Mouse (Mus musculus) midbrain, embryonic 14.5 days (tissue): Measurements from ENCODE around the gene Mov10. TPM values are rescaled to one million over a fixed set of nuclear protein-coding genes. Genes with fewer than 3 reads are reported as not detected.
A peak's percentile ranks its signal among the peaks of the same experiment; 100 is the strongest.

Experiments used
- ATAC-seq: fragments of 200-750 bp; cut with Nextera tagmentation; 2 replicates; pipeline ENCODE4 v1.8.0; 2017; ENCODE audit warnings: moderate number of reproducible peaks, moderate library complexity; ENCODE audit not compliant: low FRiP score, low TSS enrichment
- DNase-seq: peaks from one replicate; pipeline ENCODE4 v3.0.0-alpha.2; 2015
- H3K27ac ChIP-seq: fragments of 300-500 bp; sonication (generic); replicated peaks from 2 replicates; pipeline ENCODE4 v1.5.1; 2014; ENCODE audit warnings: mild to moderate bottlenecking, low read depth, low read length, moderate library complexity
- H3K27me3 ChIP-seq: fragments of 300-500 bp; sonication (generic); 2 replicates; pipeline ENCODE4 v1.6.1; 2014; ENCODE audit warnings: low read length, control low read depth, mixed read lengths; ENCODE audit not compliant: control insufficient read depth, insufficient read depth
- H3K36me3 ChIP-seq: fragments of 300-500 bp; sonication (generic); 2 replicates; pipeline ENCODE4 v1.6.1; 2014; ENCODE audit warnings: low read length, control low read depth; ENCODE audit not compliant: control insufficient read depth, insufficient read depth
- H3K4me1 ChIP-seq: fragments of 300-500 bp; sonication (generic); 2 replicates; pipeline ENCODE4 v1.6.1; 2014; ENCODE audit warnings: mild to moderate bottlenecking, antibody characterized with exemption, low read length, control low read depth; ENCODE audit not compliant: control insufficient read depth, insufficient read depth
- H3K4me2 ChIP-seq: fragments of 300-500 bp; sonication (generic); 2 replicates; pipeline ENCODE4 v1.6.1; 2014; ENCODE audit warnings: mild to moderate bottlenecking, low read length, moderate library complexity
- H3K4me3 ChIP-seq: fragments of 300-500 bp; sonication (generic); replicated peaks from 2 replicates; pipeline ENCODE4 v1.5.1; 2014; ENCODE audit warnings: low read depth, low read length
- H3K9ac ChIP-seq: fragments of 300-500 bp; sonication (generic); replicated peaks from 2 replicates; pipeline ENCODE4 v1.6.1; 2014; ENCODE audit warnings: mild to moderate bottlenecking, low read length, moderate library complexity
- H3K9me3 ChIP-seq: fragments of 300-500 bp; sonication (generic); 2 replicates; pipeline ENCODE4 v1.6.1; 2016; ENCODE audit warnings: low read length, control low read depth, mixed read lengths; ENCODE audit not compliant: control insufficient read depth
- WGBS: fragments of 180-500 bp; shearing (Covaris S2); extraction: QIAGEN DNeasy Blood & Tissue Kit; methylation state at CpG from one replicate; pipeline ENCODE4 v1.1.7; 2014; 5-methylcytosine and 5-hydroxymethylcytosine counted together
- polyA plus RNA-seq: library from polyadenylated mRNA; unstranded; fragments of >200 nt; fragmentation: Nextera tagmentation; extraction: Ambion mirVana; gene quantifications from 2 replicates; pipeline ENCODE4 v1.2.1, GENCODE M21; 2014

The Mov10 gene
- polyA plus RNA-seq, 1 experiment from 2014 or later, result 6.6 TPM

DNA sequence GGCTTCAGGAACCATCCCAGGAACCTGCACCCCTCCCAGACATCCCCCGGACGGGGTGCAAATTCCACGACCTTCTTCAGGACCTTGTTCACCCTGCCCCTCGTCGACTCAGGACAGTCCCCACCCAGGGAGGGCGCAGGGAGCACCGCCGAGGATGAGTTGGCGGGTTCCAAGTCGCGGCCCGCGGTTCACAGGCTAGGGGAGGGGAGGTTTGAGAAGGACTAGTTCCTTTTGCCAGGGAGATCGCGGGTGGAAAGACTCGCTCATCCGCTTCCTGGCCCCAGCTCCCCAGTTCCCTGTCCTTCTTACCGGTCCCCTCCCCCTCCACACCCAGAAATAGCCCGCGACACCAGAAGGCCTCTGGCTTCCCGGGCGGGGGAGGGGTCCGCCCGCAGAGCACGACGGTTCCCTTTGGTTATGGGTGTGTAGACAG is 36.9 kb downstream of the Mov10 start, which contains the start of gene Fam19a3:
Gene Fam19a3 (minus strand): TSS at position 370 of the 433 bp plus-strand sequence.
- Histone ChIP-seq H3K9me3 (no peaks in the 10 kb centered on the region), H3K36me3 (no peaks in the 10 kb centered on the region), H3K4me3 (peak within 1 kb of the TSS; percentile 36), H3K4me2 (peak within 1 kb of the TSS; percentile 77), H3K27ac (no peak within 1 kb of the TSS), H3K4me1 (peaks cover 8% of the 10 kb centered on the region), H3K9ac (peak within 1 kb of the TSS; percentile 39; the same call in 1 of the 2 replicates), H3K27me3 (peaks cover 84% of the 10 kb centered on the region)
- ATAC-seq, result no peak
- peak; percentile 24 for DNase-seq
- WGBS, result under 1% methylated on average over 26 of the region's 26 CpGs

DNA sequence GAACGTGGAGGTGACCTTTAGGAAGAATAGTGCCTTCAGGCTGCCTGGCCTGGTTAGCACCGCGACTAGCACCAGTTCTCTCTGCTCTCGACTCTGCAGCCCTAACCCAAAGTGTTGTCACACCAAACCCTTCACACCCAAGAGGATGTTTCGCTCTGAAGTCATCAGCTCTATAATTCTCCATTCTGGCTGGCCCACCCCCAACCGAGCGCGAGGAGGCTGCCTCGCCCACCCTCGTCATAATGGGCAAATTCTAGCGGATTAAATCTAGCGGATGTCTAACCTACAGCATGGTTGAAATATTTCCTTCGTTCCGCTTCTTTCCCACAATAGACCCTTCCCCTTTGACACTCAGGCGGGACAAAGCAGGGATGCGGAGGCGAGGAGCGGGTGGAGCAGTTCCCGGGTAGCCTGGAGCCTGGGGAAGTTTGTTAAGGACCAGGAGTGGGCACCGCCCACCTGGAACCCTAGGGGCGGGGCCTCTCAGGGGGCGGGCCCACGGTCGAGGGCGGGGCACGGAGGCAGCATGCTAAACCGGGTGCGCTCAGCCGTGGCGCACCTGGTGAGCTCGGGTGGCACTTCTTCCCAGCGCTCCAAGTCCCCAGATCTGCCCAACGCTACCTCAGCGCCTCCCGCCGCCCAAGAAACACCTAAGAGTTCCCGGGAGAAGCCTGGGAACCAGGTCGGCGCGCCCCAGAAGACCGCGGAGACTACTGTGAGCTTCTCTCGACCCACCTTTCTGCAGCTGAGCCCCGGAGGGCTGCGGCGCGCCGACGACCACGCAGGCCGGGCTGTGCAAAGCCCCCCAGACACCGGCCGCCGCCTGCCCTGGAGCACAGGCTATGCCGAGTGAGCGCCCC is 37.6 kb downstream of the Mov10 start, which contains the start of gene Ppm1j:
Gene Ppm1j (plus strand): TSS at position 496 of the 860 bp plus-strand sequence.
- peaks cover 8% of the 10 kb centered on the region for H3K4me1 ChIP-seq
- DNase-seq (peak; percentile 48), ATAC-seq (peak; percentile 46; the same call in 1 of the 2 replicates)
- H3K27me3 ChIP-seq, result peaks cover 89% of the 10 kb centered on the region
- 1% methylated on average over 56 of the region's 56 CpGs for WGBS
- H3K36me3 ChIP-seq, result no peaks in the 10 kb centered on the region
- H3K4me3 ChIP-seq, result peak within 1 kb of the TSS; percentile 36
- H3K4me2 ChIP-seq, result peak within 1 kb of the TSS; percentile 77
- H3K27ac ChIP-seq, result no peak within 1 kb of the TSS
- no peaks in the 10 kb centered on the region for H3K9me3 ChIP-seq
- peak within 1 kb of the TSS; percentile 39; the same call in 1 of the 2 replicates for H3K9ac ChIP-seq

DNA sequence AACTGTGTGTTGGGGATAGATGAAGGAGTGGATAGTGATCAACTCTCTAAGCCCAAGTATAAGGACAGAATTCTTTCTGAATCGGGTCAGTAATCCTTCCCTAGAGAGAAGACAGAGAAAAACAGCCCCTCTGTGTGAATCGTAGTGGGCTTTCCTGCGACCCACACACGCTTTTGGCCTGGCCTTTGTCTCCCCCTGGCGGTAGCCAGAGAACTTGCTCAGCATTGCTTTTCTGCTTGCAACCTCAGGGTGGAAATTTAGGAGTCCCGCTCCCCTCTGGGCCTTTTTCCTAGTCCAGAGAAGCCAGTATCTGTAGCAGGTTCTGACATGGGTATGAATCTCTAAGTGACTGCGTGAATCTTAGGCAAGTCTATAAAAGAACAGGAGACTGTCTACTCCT is 38.4 kb downstream of the Mov10 start:
- Histone ChIP-seq H3K36me3 (no peaks in the 10 kb centered on the region), H3K4me2 (no peak overlapping the region; the same call in 1 of the 2 replicates), H3K9me3 (no peaks in the 10 kb centered on the region), H3K27me3 (peaks cover 89% of the 10 kb centered on the region), H3K9ac (no peak overlapping the region), H3K4me3 (no peak overlapping the region), H3K27ac (no peak overlapping the region), H3K4me1 (peaks cover 8% of the 10 kb centered on the region)
- DNase-seq, result peak; percentile 89
- 1% methylated on average over 7 of the region's 7 CpGs for WGBS
- ATAC-seq, result no peak

DNA sequence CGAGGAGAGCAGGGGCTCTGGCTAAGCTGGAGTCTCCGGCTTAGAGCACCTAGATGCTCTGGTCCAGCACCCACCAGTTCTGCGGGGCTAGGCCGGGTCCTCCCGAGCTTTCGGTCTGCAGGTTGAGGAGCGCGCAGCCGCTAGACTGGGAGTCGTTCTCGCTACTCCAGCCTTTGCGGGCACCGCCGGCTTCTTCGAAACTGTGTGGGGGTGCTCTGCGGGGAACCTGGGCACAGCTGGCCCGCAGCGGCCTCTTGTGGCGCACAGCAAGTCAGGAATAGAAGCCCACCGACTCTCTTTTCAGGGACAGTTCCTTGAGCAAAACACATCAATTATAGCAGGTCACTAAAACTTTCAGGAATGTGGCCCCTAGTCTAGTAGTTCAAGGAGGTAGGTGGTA is 41.0 kb downstream of the Mov10 start:
- DNase-seq, result peak; percentile 84
- Histone ChIP-seq H3K27me3 (peaks cover 64% of the 10 kb centered on the region), H3K27ac (no peak overlapping the region), H3K4me3 (peak overlapping the region; percentile 31), H3K4me2 (peak overlapping the region; percentile 56), H3K36me3 (no peaks in the 10 kb centered on the region), H3K9ac (no peak overlapping the region), H3K9me3 (no peaks in the 10 kb centered on the region), H3K4me1 (peaks cover 8% of the 10 kb centered on the region)
- ATAC-seq, result 0 out of 2 replicates have a peak, but pooled peaks have one; percentile 21
- 1% methylated on average over 20 of the region's 20 CpGs for WGBS

DNA sequence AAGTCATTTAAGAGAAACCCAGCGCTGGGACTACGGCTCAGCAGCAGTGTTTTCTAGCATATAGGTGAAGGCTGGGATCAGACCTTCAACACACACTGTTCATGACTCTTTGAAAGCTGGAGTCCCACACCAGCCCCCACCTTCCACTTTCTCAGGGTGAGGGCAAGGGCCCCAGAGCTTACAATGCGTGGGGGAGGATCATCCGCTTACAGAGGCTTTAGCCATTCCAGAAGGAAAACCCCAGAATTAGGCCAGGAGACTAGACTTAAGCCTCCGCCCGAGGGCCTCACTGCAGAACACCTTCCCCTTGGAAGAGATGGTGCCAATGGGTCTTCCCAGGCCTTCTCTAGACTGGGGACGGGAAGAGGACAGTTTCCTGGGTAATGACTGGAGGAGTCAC is 45.1 kb downstream of the Mov10 start:
- DNase-seq (no peak), ATAC-seq (no peak)
- Histone ChIP-seq H3K27ac (no peak overlapping the region), H3K4me2 (no peak overlapping the region), H3K9me3 (no peaks in the 10 kb centered on the region), H3K4me3 (no peak overlapping the region), H3K27me3 (peaks cover 24% of the 10 kb centered on the region), H3K4me1 (no peaks in the 10 kb centered on the region), H3K9ac (no peak overlapping the region), H3K36me3 (no peaks in the 10 kb centered on the region)
- WGBS, result 61% methylated on average over 7 of the region's 7 CpGs

DNA sequence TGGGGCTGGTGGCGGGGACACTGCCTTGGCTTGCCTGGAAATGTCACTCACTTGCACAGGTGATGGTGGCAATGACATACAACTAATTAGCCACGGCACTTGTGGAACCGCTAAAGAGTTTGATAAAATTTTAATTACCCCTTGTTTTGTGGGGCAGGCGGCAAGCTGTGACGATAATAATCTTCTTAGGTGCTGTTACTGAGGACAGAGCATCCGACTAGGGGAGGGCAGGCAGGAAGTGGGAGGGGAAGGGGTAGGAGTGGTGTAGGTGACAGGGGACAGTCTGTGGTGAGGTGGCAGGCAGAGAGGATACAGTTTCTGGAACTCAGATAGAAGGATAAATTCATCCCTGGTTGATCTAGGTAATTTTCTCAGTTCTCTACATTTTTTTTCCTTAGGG is 46.9 kb downstream of the Mov10 start:
- Histone ChIP-seq H3K27ac (no peak overlapping the region), H3K4me2 (no peak overlapping the region), H3K27me3 (peaks cover 5% of the 10 kb centered on the region), H3K4me1 (no peaks in the 10 kb centered on the region), H3K9me3 (no peaks in the 10 kb centered on the region), H3K9ac (no peak overlapping the region), H3K36me3 (no peaks in the 10 kb centered on the region), H3K4me3 (no peak overlapping the region)
- 61% methylated on average over 6 of the region's 6 CpGs for WGBS
- ATAC-seq (no peak), DNase-seq (no peak)

DNA sequence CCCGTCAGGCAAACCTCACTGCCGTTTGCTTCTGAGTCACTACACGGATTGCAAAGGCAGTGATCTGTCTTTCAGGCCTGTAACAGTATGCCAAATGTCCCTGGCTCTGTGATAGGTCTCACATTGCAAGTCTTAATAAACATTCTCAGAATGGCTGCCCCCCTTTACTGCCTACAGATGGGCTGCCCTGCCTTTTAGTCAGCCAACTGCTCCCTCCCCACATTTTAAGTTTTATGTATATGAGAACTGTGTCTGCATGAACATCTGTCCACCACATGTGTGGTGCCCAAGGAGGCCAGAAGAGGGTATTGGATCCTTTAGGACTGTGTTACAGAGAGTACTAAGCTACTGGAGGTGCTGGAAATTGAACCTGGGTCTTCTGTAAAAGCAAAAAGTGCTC is 47.4 kb downstream of the Mov10 start:
- 92% methylated on average over 3 of the region's 3 CpGs for WGBS
- ATAC-seq, result no peak

DNA sequence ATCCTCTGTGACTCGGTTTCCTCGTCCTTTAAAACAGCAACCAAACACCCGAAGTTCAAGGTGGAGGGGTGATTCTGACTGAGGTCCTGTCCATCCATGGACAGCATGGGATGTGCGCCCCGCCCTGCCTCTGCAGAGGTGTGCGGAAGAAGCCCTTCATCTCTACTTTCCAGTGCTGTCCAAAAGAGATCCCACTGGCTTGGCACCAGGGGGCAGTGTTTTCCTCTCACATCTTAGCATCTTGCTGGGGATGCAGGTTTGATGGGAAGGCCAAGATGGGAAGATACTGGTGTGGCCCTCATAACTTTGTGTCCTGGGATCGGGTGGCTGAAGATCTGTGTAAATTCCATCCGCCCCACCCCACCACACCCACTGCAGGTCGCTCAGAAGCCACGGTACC is 48.3 kb downstream of the Mov10 start:
- 57% methylated on average over 10 of the region's 10 CpGs for WGBS
- ATAC-seq (no peak), DNase-seq (peak; percentile 57)

More for the DNA sequence above, 47.4 kb downstream of the Mov10 start:
- DNase-seq, result no peak
- Histone ChIP-seq H3K4me1 (no peaks in the 10 kb centered on the region), H3K36me3 (no peaks in the 10 kb centered on the region), H3K4me3 (no peak overlapping the region), H3K9me3 (no peaks in the 10 kb centered on the region), H3K27me3 (no peaks in the 10 kb centered on the region; the same call in 1 of the 2 replicates), H3K9ac (no peak overlapping the region), H3K4me2 (no peak overlapping the region), H3K27ac (no peak overlapping the region)

More for the DNA sequence above, 48.3 kb downstream of the Mov10 start:
- Histone ChIP-seq H3K27ac (no peak overlapping the region), H3K4me2 (no peak overlapping the region), H3K9me3 (no peaks in the 10 kb centered on the region), H3K4me3 (no peak overlapping the region), H3K4me1 (no peaks in the 10 kb centered on the region), H3K9ac (no peak overlapping the region), H3K36me3 (no peaks in the 10 kb centered on the region), H3K27me3 (no peaks in the 10 kb centered on the region)
